Mouse (Mus musculus) thymus, adult 2 months (tissue): Measurements from ENCODE around the gene Myo15.
"Not testable (repeated sequence)": the region's sequence is repeated elsewhere in the genome, so short reads cannot be mapped to it uniquely, and the experiment has no call there.

ENCODE experiments used
- CTCF ChIP-seq: fragments of 200-500 bp; IDR thresholded peaks from 2 replicates; pipeline ENCODE4 v1.5.1; 2012; ENCODE audit warnings: mild to moderate bottlenecking, control low read depth, low read length, moderate library complexity, borderline replicate concordance; ENCODE audit not compliant: control insufficient read depth, poor library complexity, insufficient read depth; ENCODE audit errors: extremely low read depth
- POLR2A ChIP-seq: fragments of 200-500 bp; IDR thresholded peaks from 2 replicates; pipeline ENCODE4 v1.6.1; 2012; ENCODE audit warnings: mild to moderate bottlenecking, low read length, control low read depth, moderate library complexity; ENCODE audit not compliant: control insufficient read depth, poor library complexity, insufficient read depth; ENCODE audit errors: extremely low read depth

DNA sequence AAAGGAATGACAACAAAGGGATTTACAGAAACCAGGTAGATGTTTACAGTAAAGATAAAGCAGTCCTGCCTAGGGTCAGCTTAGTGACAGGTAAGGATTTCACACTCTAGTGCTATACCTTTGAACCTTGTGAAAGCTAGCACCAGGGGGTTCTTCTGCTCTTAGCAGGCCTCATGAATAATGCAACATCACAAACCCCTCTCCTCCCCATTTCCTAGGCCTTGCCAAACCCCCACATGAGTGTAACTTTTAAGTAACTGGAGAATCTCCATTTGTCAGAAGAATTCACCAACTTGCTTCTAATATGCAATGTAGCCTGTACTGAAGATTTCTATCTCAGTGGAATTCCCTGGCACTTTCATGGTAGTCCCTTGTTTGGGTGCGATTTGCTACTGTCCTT, 29.5 kb upstream of the Myo15 start:
- TF ChIP-seq CTCF, POLR2A: not testable (repeated sequence)
